Mouse (Mus musculus): ENCODE results near the gene Mybl2.

Gene Mybl2

DNA sequence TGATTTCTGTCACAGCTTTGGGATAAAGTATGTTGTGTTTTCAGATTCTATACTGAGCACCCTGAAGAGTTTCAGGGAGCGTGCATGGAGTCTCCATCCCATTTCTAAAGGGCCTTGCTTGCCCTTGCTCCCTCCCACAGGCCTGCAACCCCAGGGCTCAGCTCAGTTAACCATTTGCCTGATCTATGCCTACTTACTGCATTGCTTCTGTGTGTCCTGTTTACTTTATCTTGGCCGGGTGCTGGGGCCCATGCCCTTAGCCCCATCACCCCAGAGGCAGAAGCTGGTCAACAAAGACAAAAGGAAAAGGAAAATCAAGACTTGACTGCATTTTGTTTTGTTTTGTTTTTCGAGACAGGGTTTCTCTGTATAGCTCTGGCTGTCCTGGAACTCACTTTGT is 17.1 kb downstream of the Mybl2 start:
- DNase-seq (ENCODE audit: low spot score in 2 of 2): no peak

- DNase-seq (ENCODE audit: low spot score in 2 of 2): no peak
Observed at GRCm38 (mm10) chr2:163073023-163073757, 18.7 kb downstream of the Mybl2 start.

DNA sequence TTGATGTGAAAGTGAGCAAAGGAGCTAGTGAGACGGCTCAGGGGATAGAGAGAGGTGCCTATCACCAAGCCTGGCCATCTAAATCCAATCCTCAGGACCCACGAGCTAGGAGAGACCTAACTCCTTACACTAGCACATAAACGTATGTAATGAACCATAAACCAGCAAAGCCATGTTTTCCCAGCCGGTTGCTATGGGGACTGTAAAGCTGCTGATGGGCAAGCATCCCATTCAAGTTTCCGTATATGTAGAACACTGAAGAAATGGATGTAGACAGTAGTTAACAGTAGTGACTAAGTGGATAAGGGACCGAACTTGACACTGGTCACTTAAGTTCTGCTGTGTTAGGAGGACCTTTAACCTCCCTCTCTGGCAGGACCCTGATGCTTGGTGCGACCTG is 19.5 kb downstream of the Mybl2 start:
- no peak for DNase-seq (ENCODE audit: low spot score in 2 of 2)

GRCm38 (mm10) chr2:163074808-163075207 is 20.3 kb downstream of the Mybl2 start:
- no peak for DNase-seq (ENCODE audit: low spot score in 2 of 2)

DNA sequence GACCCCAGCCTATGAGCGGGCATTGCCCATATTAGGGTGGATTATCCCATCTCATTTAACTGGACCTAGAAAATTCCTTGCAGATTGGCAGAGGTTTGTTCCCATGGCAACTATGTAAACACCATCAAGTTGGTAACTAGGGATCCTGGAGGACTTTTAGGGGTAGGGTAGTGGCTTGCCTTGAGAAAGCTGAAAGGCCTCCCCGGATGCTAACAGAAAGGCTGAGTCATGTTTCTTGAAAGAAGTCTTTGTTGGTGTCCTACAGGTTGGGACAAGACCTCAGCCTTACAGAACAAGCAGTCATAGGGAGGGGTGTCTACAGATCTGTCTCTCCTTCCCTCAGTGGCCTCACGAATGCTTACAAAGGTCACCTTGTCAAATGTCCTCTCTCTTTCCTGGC is 20.7 kb downstream of the Mybl2 start:
- DNase-seq (ENCODE audit: low spot score in 2 of 2): no peak

DNA sequence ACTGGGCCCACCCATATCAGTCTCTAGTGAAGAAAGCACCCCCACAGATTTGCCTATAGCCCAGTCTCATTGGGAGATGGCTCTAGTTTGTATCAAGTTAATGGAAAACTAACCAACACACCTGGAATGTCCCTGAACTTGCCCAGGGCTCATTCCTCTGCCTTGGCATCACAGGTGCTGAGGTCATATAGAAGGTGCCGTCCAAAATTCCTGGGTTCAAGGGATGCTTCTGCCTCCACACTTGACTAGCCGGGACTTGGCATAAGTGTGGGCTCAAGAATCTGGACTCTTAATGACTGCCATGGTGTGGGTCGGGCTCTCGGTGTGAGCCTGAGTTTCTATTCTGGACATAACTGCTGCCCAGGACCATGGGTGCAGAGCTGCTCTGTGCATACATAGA is 24.6 kb downstream of the Mybl2 start:
- DNase-seq (ENCODE audit: low spot score in 2 of 2): no peak

DNA sequence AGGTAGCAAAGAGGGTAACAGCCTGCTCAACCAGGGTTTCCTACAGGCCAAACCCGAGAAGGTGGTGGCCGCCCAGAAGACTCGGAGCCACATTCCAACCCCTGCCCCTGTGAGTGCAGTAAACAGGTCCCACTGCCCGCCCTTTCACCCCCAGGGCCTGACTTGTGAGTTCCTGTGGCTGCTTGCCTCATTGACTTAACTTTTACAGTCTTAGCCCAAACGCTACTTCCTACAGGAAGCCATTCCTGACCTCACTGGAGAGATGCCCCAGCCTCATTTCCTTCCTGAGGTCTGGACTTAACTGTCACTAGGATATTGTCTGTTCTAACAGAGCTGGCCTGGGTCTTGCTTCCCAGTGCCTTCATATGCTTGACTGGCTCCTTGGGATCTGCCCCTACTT is 28.1 kb downstream of the Mybl2 start:
- DNase-seq (ENCODE audit: low spot score in 2 of 2): no peak

- no peak for DNase-seq (ENCODE audit: low spot score in 2 of 2)
Observed at GRCm38 (mm10) chr2:163084519-163084918, 30.0 kb downstream of the Mybl2 start.

- DNase-seq (ENCODE audit: low spot score in 2 of 2): no peak
Observed at GRCm38 (mm10) chr2:163085047-163085446, 30.6 kb downstream of the Mybl2 start.

DNA sequence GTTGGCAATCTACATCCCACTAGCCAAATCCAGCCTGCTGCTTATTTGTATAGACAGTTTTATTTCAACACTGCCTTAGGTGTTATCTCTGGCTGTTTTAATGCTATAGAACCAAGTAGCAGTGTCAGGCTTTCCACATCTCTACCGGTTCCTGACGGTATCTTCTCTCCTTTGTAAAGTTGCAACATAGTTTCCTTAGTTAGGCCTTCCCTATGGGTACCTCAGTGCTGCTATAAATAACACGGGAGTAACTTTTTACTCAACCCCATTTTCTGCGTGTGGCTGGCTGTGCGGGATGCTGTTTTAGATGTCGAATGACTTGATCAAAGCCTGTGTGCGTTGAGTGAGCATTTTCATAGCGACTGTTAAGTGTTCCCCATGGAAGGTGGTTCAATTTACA is 32.1 kb downstream of the Mybl2 start:
- no peak for DNase-seq (ENCODE audit: low spot score in 2 of 2)

- DNase-seq (ENCODE audit: low spot score in 2 of 2): no peak
Observed at GRCm38 (mm10) chr2:163087728-163088127, 33.2 kb downstream of the Mybl2 start, which contains the start of gene Gtsf1l. Gene Gtsf1l, minus strand, starts transcription at chr2:163087855.

DNA sequence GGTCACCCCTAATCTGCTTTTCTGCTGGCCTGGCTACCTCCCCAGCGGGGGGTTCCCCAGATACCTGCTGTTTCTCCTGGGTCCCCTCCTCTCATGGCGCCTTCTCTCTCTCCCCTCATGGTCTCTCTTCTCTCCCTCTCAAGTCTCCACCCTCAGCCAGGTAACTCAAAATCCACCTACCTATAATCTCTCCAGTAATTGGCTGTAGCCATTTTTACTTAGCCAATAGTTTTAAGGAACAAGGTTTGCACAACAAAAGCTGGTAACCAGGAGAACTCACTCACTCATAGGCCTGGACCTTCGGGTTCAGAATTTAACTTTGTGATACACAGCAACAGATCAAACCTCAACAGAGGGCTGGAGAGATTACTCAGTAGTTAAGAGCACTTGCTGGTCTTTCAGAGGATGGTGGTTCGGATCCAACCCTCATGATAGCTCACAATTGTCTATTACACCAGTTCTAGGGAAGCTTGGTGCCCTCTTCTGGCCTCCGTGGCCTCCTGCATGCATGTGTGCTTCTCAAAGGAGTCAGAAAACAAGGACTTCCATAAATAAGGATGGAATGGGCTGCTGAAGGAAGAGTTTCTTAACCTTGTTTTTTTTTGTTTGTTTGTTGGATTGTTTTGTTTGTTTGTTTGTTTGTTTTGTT is 35.1 kb downstream of the Mybl2 start:
- DNase-seq (ENCODE audit: low spot score in 2 of 2): no peak

GRCm38 (mm10) chr2:163094909-163095308 is 40.4 kb downstream of the Mybl2 start:
- DNase-seq (ENCODE audit: low spot score in 2 of 2): no peak

GRCm38 (mm10) chr2:163095784-163096183 is 41.3 kb downstream of the Mybl2 start:
- no peak for DNase-seq (ENCODE audit: low spot score in 2 of 2)

GRCm38 (mm10) chr2:163099919-163100318 is 45.4 kb downstream of the Mybl2 start:
- no peak for DNase-seq (ENCODE audit: low spot score in 2 of 2)

GRCm38 (mm10) chr2:163100551-163100950 is 46.1 kb downstream of the Mybl2 start:
- no peak for DNase-seq (ENCODE audit: low spot score in 2 of 2)

DNA sequence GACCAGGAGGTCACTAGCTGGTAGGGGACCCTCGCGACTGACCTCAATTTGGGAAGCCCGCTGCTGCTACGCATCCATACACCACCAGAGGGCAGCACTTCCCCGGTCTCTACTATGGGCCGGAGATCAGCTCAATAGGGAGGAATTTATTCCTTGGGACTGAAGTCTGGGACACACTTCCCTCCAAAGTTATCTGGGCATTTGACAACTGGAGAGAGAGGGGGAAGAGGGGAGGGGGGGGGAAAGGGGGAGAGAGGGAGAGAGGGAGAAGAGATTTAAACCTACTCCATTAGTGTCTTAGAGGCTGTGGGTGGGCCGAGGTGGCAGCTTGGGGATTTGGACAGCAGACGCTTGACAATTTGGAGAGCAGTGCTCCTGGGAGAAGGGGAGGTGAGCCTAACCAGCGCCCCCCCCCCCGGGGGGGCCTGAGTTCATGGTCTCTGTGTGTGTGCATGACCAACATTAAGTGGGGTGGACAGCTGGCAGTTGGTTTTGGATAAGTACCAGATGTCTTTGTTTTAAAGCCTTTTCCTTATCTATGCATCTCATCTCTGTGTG is 47.2 kb downstream of the Mybl2 start:
- peak; percentile 42 to 81 for DNase-seq (ENCODE audit: low spot score in 2 of 2)

DNA sequence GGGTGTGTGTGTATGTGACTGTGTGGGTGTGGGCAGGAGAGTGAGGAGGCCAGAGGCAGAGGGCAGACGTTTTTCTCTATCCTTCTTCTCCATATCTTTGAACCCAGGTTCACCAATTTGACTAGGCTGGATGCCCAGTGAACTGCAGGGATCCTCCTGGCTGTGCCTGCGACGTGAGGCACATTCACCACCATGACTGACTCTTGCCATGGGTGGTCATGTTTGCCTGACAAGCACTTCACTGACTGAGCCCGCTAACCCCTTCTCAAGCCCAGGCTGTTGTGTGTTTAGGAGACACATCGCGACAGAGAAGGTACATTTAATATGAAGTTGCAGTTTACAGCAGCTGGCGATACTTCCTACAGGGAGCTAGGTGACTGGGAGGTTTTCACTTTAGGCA is 47.7 kb downstream of the Mybl2 start:
- no peak for DNase-seq (ENCODE audit: low spot score in 2 of 2)

DNA sequence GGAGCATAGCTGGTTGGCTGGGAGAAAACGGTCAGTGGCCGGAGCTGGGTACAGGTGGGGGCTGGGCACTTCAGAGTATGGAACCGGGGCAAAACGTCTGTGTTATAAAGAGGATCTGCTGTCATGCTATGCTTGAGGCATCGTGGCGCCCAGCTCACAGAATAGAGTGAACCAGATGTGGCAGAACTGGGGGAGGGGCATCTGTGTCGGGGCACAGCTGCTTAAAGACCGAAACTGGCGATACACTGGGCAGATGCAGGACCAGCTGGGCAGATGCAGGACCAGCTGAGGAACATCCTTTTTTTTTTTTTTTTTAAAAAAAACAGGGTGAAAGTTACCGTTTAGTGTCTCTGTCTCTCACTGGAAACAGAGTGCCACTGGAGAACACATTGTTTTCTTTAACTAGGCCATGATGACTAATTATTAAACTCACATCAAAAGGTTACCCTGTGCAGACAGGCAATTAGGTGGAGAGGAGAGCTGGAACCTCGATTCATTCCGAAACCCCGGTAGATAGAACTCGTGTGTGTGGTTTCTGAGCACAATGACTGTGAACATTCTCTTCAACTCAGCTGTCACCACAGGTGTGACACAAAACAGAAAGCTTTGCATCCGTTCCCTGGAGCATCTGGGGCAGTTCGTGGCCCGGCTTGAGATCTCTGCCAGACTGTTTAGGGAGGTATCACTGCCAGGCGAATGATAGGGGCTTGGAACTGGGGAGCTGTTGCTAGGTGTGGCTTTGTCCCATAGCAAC is 48.6 kb downstream of the Mybl2 start:
- no peak for DNase-seq (ENCODE audit: low spot score in 2 of 2)

GRCm38 (mm10) chr2:163104086-163104770 is 49.7 kb downstream of the Mybl2 start:
- no peak for DNase-seq (ENCODE audit: low spot score in 2 of 2)

DNA sequence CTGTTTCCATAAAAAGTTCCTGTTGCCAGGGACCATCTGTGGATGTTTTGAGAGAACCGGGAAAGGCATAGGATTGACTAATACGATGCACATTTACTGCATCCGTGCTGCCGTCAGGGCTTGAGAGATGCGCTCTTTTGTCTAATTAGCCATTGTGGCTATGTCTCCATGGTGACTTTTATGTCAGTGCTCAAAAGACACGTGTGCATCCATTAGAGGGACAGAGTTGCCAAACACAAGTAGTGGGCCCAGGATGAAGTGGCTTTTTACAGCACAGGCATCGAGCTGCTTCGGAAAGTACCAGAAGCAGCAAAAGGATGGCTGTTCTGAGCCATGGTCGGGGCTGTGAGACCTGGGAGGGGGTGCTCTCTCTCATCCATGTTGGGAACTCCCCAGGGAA is 53.9 kb downstream of the Mybl2 start:
- DNase-seq (ENCODE audit: low spot score in 2 of 2): no peak

GRCm38 (mm10) chr2:163110706-163111105 is 56.2 kb downstream of the Mybl2 start:
- DNase-seq (ENCODE audit: low spot score in 2 of 2): no peak
